Mouse (Mus musculus): ENCODE measurements around the gene Ubqln5.

DNA sequence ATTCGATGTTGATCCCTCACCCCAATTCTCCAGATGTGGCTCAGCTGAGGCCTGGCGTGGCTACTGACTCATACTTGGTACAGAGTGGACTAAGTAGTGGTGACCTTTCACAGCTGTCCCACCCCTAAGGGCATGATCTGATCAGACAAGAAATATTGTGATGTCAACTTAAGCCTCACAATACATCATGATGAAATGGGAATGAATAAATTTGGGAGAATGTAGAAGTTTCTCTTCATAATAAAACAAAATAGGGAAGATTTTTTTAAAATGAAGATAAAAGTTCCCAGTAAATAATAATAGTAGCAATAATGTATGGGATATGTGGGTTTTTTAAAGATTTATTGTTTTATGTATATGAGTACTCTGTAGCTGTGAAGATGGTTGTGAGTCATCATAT is 20.8 kb upstream of the Ubqln5 start, which contains the start of gene Ubqlnl:
- no peak for TF ChIP-seq POLR2A (IDR thresholded peaks at IDR 0.05; ENCODE audit: borderline replicate concordance, extremely low read depth, low read depth, low read length)
- TF ChIP-seq CTCF (IDR thresholded peaks at IDR 0.05; ENCODE audit: insufficient read depth, low read length): no peak
